Mouse (Mus musculus) left cerebral cortex, adult 18-20 months (tissue): Measurements from ENCODE around the gene Rnpep. TPM values are rescaled to one million over a fixed set of nuclear protein-coding genes. Genes with fewer than 3 reads are reported as not detected.

Experiments used
- total RNA-seq, 2 experiments: library from RNA; stranded (reverse); gene quantifications; 2 replicates each; pipeline ENCODE4 v1.2.3; 2021

Rnpep gene
- total RNA-seq, 2 experiments from 2014 or later: 46.9 to 54.7 TPM

Other genes with a start within 250 kb of the Rnpep start
- gene Lgr6, start 178.8 kb downstream of the Rnpep start, total RNA-seq: 1 to 10 TPM; 1.5 to 2.7 TPM
- gene Ptpn7, start 151.4 kb downstream of the Rnpep start, total RNA-seq: under 1 TPM; 0.45 to 0.91 TPM
- gene Arl8a, start 137.3 kb downstream of the Rnpep start, total RNA-seq: 100 to 1,000 TPM; 264 to 266 TPM
- gene Gpr37l1, start 116.4 kb downstream of the Rnpep start, total RNA-seq: 100 to 1,000 TPM; 160 to 178 TPM
- not detected for gene Elf3, start 25.5 kb downstream of the Rnpep start, total RNA-seq
- gene Timm17a, start 29.7 kb upstream of the Rnpep start, total RNA-seq: 100 to 1,000 TPM; 176 to 188 TPM
- gene Lmod1, start 40.7 kb upstream of the Rnpep start, total RNA-seq: under 1 TPM; 0.72 to 0.82 TPM
- 100 to 1,000 TPM; 160 to 186 TPM for gene Shisa4, start 91.2 kb upstream of the Rnpep start, total RNA-seq
- 100 to 1,000 TPM; 172 to 174 TPM for gene Ipo9, start 146.4 kb upstream of the Rnpep start, total RNA-seq